Mouse (Mus musculus): ENCODE measurements around the gene Uxs1. TPM values are rescaled to one million over a fixed set of nuclear protein-coding genes. Genes with fewer than 3 reads are reported as not detected.

Uxs1 gene
- polyA plus RNA-seq, 1 experiment = 44.2 TPM

GRCm38 (mm10) chr1:43811055-43811454, 16.5 kb downstream of the Uxs1 start:
- no peak overlapping the region for H3K4me3 ChIP-seq (ENCODE audit: insufficient read depth, low read length)
- no peak for TF ChIP-seq CTCF (IDR thresholded peaks at IDR 0.05; ENCODE audit: borderline replicate concordance, insufficient read depth, low read length)
- no peak for TF ChIP-seq POLR2A (IDR thresholded peaks at IDR 0.05; ENCODE audit: low read depth, low read length)
- no peak overlapping the region for H3K27ac ChIP-seq (ENCODE audit: insufficient read depth, low read length)
- H3K4me1 ChIP-seq (ENCODE audit: control insufficient read depth, insufficient read depth, low read length) = no peaks in the 10 kb centered on the region

GRCm38 (mm10) chr1:43809351-43809750, 18.2 kb downstream of the Uxs1 start:
- Histone ChIP-seq H3K4me1 (ENCODE audit: control insufficient read depth, insufficient read depth, low read length) (no peaks in the 10 kb centered on the region), H3K27ac (ENCODE audit: insufficient read depth, low read length) (no peak overlapping the region), H3K4me3 (ENCODE audit: insufficient read depth, low read length) (no peak overlapping the region)
- TF ChIP-seq POLR2A (IDR thresholded peaks at IDR 0.05; ENCODE audit: low read depth, low read length) (no peak), CTCF (IDR thresholded peaks at IDR 0.05; ENCODE audit: borderline replicate concordance, insufficient read depth, low read length) (no peak)

- Histone ChIP-seq H3K4me3 (ENCODE audit: insufficient read depth, low read length) (no peak overlapping the region), H3K4me1 (ENCODE audit: control insufficient read depth, insufficient read depth, low read length) (no peaks in the 10 kb centered on the region), H3K27ac (ENCODE audit: insufficient read depth, low read length) (no peak overlapping the region)
- TF ChIP-seq CTCF (IDR thresholded peaks at IDR 0.05; ENCODE audit: borderline replicate concordance, insufficient read depth, low read length) (no peak), POLR2A (IDR thresholded peaks at IDR 0.05; ENCODE audit: low read depth, low read length) (no peak)
Measured at GRCm38 (mm10) chr1:43803906-43804474, 23.6 kb downstream of the Uxs1 start.

GRCm38 (mm10) chr1:43798048-43798447, 29.6 kb downstream of the Uxs1 start:
- Histone ChIP-seq H3K27ac (ENCODE audit: insufficient read depth, low read length) (no peak overlapping the region), H3K4me1 (ENCODE audit: control insufficient read depth, insufficient read depth, low read length) (no peaks in the 10 kb centered on the region), H3K4me3 (ENCODE audit: insufficient read depth, low read length) (no peak overlapping the region)
- TF ChIP-seq CTCF (IDR thresholded peaks at IDR 0.05; ENCODE audit: borderline replicate concordance, insufficient read depth, low read length) (no peak), POLR2A (IDR thresholded peaks at IDR 0.05; ENCODE audit: low read depth, low read length) (no peak)

GRCm38 (mm10) chr1:43789765-43790164, 37.8 kb downstream of the Uxs1 start:
- no peak for TF ChIP-seq POLR2A (IDR thresholded peaks at IDR 0.05; ENCODE audit: low read depth, low read length)
- no peak for TF ChIP-seq CTCF (IDR thresholded peaks at IDR 0.05; ENCODE audit: borderline replicate concordance, insufficient read depth, low read length)
- no peak overlapping the region for H3K27ac ChIP-seq (ENCODE audit: insufficient read depth, low read length)
- no peak overlapping the region for H3K4me3 ChIP-seq (ENCODE audit: insufficient read depth, low read length)
- H3K4me1 ChIP-seq (ENCODE audit: control insufficient read depth, insufficient read depth, low read length) = no peaks in the 10 kb centered on the region

GRCm38 (mm10) chr1:43786711-43787110, 40.9 kb downstream of the Uxs1 start:
- Histone ChIP-seq H3K4me1 (ENCODE audit: control insufficient read depth, insufficient read depth, low read length) (no peaks in the 10 kb centered on the region), H3K27ac (ENCODE audit: insufficient read depth, low read length) (no peak overlapping the region), H3K4me3 (ENCODE audit: insufficient read depth, low read length) (no peak overlapping the region)
- TF ChIP-seq CTCF (IDR thresholded peaks at IDR 0.05; ENCODE audit: borderline replicate concordance, insufficient read depth, low read length) (no peak), POLR2A (IDR thresholded peaks at IDR 0.05; ENCODE audit: low read depth, low read length) (no peak)

GRCm38 (mm10) chr1:43785316-43785715, 42.3 kb downstream of the Uxs1 start:
- TF ChIP-seq CTCF (IDR thresholded peaks at IDR 0.05; ENCODE audit: borderline replicate concordance, insufficient read depth, low read length) (no peak), POLR2A (IDR thresholded peaks at IDR 0.05; ENCODE audit: low read depth, low read length) (no peak)
- no peak overlapping the region for H3K4me3 ChIP-seq (ENCODE audit: insufficient read depth, low read length)
- 0 out of 2 replicates have a peak, but pooled peaks cover 4% of the 10 kb centered on the region for H3K4me1 ChIP-seq (ENCODE audit: control insufficient read depth, insufficient read depth, low read length)
- no peak overlapping the region for H3K27ac ChIP-seq (ENCODE audit: insufficient read depth, low read length)

- no peak overlapping the region for H3K4me3 ChIP-seq (ENCODE audit: insufficient read depth, low read length)
- no peak for TF ChIP-seq CTCF (IDR thresholded peaks at IDR 0.05; ENCODE audit: borderline replicate concordance, insufficient read depth, low read length)
- no peak for TF ChIP-seq POLR2A (IDR thresholded peaks at IDR 0.05; ENCODE audit: low read depth, low read length)
Measured at GRCm38 (mm10) chr1:43783186-43783585, 44.4 kb downstream of the Uxs1 start.

GRCm38 (mm10) chr1:43782680-43783079, 44.9 kb downstream of the Uxs1 start:
- Histone ChIP-seq H3K4me1 (ENCODE audit: control insufficient read depth, insufficient read depth, low read length) (0 out of 2 replicates have a peak, but pooled peaks cover 4% of the 10 kb centered on the region), H3K27ac (ENCODE audit: insufficient read depth, low read length) (no peak overlapping the region)
- TF ChIP-seq CTCF (IDR thresholded peaks at IDR 0.05; ENCODE audit: borderline replicate concordance, insufficient read depth, low read length) (no peak), POLR2A (IDR thresholded peaks at IDR 0.05; ENCODE audit: low read depth, low read length) (no peak)

More at GRCm38 (mm10) chr1:43783186-43783585, 44.4 kb downstream of the Uxs1 start:
- no peak overlapping the region for H3K27ac ChIP-seq (ENCODE audit: insufficient read depth, low read length)
- 0 out of 2 replicates have a peak, but pooled peaks cover 4% of the 10 kb centered on the region for H3K4me1 ChIP-seq (ENCODE audit: control insufficient read depth, insufficient read depth, low read length)

GRCm38 (mm10) chr1:43781672-43782071, 45.9 kb downstream of the Uxs1 start:
- no peak overlapping the region for H3K27ac ChIP-seq (ENCODE audit: insufficient read depth, low read length)
- H3K4me1 ChIP-seq (ENCODE audit: control insufficient read depth, insufficient read depth, low read length) = 0 out of 2 replicates have a peak, but pooled peaks cover 4% of the 10 kb centered on the region
- no peak overlapping the region for H3K4me3 ChIP-seq (ENCODE audit: insufficient read depth, low read length)
- no peak for TF ChIP-seq CTCF (IDR thresholded peaks at IDR 0.05; ENCODE audit: borderline replicate concordance, insufficient read depth, low read length)
- TF ChIP-seq POLR2A (IDR thresholded peaks at IDR 0.05; ENCODE audit: low read depth, low read length) = no peak

More at GRCm38 (mm10) chr1:43782680-43783079, 44.9 kb downstream of the Uxs1 start:
- H3K4me3 ChIP-seq (ENCODE audit: insufficient read depth, low read length) = no peak overlapping the region
